Mouse (Mus musculus): ENCODE results near the gene Cyb561d2. TPM values are rescaled to one million over a fixed set of nuclear protein-coding genes. Genes with fewer than 3 reads are reported as not detected.
A peak's percentile ranks its signal among the peaks of the same experiment; 100 is the strongest.
"Not testable (repeated sequence)": the region's sequence is repeated elsewhere in the genome, so short reads cannot be mapped to it uniquely, and the experiment has no call there.

Gene Cyb561d2
- total RNA-seq, 2 experiments from 2014 or later, result 15.4 to 16.1 TPM

DNA sequence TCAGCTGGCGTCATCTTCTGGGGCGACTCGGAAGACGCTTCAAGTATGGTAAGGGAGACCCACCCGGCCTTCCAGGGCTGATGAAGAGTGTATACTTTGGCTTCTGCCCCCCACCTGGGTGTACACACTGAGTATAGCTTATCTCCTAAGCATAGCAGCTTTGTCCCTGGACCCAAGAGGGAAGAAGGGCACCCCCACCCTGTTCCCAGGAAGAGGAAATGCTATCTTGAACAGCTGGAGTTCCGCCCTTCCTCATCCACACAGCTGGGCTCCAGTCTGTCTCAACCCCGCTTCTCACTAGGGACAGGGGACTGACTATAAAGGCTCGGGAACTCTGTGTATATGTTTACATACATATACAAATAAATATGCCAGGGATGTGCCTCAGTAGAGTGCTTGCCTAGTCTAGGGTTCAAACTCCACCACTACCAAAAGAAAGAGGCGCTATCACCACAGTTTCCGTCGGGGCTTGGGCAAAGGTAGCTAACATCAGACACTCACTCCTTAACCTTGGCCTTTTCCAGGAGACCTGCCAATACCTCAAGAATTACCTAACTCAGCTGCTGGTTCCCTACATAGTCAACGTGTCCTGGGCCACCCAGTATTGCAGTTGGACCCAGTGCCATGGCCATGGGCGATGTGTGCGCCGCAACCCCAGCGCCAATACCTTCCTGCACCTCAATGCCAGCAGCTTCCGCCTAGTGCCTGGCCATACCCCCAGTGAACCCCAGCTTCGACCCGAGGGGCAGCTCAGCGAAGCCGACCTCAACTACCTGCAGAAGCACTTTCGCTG, 29.7 kb upstream of the Cyb561d2 start:
- DNase-seq, result no peak

DNA sequence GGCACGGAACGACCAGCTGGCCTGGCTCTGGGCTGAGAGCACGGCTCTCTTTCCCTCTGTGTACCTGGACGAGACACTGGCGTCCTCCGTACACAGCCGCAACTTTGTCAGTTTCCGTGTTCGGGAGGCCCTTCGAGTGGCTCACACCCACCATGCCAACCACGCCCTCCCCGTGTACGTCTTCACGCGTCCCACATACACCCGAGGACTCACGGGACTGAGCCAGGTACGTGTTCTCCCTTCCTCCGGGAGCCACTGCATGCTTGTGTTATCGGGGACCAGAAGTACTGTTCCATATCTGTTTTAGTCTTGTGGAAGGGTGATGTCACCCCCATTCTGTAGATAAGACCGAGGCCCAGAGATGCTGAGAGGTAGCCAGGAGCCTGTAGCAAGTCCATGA, 28.9 kb upstream of the Cyb561d2 start:
- DNase-seq, result no peak

DNA sequence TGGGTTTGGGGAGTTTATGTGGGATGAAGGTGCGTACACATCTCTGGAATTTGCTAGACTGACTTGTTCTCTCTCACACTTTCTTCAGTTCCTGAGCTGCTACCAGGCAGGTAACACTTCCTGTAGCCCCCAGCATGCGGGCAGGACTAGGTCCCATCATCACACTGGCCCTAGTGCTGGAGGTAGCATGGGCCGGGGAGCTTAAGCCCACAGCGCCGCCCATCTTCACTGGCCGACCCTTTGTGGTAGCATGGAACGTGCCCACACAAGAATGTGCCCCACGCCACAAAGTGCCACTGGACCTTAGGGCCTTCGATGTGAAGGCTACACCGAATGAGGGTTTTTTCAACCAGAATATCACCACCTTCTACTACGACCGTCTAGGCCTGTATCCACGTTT, 28.0 kb upstream of the Cyb561d2 start:
- no peak for DNase-seq

DNA sequence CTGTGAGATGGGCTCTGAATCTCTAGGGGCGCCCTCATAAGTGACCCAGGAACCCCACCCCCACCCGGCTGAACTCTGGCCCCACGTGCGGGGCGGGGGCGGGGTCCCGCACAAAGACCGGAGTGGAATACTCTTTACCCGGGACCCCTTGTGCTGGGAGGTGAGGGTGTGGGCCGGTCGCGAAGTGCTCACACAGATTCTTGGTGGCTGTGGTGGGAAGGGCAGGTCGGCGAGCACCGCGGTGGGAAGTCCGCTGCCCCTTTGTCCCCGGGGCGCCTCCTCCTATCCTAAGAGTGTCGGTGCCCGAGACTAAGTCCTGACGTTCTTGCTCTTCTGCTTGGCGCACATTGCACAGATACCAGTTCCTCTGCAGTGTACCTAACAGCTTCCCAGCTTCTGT, 27.3 kb upstream of the Cyb561d2 start:
- no peak for DNase-seq

DNA sequence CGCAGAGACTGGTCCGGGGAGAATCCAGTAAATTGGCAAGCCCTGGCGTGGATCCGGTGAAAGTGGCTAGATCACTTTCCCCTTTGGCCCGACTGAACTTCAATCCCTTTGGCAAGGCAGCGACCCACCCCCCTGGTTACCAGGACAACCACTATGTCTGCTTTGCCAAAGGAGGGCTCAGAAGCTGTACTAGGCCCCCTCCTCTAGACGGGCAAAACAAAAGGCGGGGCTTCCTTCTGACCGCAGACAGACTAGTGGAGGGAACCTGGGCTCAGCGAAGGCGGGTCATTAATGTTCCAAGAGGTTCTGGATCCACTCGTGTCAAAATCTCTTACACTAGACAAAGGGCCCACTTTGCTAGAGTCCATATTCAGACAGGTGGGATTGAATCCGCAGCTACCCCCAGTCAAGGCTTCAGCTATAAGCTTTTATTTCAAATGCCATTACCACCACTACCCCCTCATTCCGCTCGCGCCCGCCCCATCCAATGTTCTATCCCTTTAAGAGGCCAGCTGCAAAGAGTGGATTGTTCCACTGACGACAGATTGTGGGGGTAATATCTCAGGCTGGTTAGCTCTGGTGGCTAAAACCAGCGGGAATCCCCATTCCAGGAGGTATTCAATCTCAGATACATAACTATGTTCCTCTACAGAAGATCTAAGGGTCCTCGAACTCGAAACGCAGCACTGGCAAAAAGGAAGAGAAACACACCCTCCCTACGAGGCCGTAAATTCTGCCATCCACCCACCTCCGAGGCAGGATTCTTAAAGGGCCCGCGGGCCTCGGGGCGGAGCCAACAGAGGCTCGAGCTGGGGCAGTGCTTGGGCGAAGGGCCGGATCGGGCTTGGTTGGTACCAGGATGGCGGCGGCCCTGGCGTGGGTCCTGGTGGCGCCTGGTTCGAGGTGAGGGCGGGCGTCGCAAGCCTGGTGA, 26.6 kb upstream of the Cyb561d2 start:
- peak; percentile 91 for DNase-seq

DNA sequence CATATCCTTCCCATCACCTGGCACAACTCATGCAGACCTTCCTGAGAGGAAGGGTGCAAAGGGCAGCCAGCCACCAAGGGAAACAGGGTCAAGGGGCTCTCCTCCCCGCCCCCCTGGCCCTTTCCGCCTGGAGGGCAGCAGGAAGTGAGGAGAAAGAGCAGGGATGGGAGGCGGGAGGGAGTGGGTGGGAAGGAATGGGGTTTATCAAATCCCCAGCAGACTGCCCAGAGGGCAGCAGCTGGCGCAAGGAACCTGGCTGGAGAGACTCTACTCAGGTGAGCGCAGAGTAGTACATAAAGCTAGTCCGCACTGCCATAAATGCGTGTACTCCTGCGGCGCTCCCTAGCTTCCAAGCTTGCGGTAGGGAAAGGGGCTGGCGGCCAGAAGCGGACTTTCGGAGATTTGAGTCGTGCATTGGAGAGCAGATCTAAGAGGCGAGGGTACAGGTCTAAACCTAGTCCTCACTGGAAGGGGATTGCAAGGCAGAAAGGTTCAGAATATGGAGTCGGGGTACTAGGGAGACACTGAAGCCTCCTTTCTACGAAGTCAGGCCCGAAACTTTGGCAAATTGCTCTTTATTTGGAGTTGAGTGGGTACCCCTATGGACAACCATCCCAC, 25.8 kb upstream of the Cyb561d2 start, which contains the start of gene Hyal2:
Hyal2 (plus strand) TSS at position 244 of the 618 bp plus-strand sequence.
- DNase-seq, result peak; percentile 59

DNA sequence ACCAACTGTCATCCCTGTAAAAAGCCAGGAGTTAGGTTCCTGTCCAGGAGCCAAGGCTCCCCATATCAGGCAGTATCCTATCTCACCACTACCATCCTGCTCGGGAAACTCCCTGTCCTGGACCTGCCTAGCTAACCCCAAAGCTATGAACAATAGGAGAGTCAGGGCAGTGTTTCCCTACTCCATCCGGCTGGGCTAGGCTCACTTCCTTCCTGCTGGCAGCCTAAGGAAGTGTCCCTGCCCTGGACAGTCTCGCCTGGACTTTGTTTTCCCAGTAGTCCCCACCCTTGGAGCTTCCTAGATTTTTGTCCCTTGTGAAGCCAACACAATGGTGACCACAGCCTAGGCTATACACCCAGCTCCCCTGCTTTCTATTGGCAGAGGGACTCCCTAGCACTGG, 24.9 kb upstream of the Cyb561d2 start:
- peak; percentile 49 for DNase-seq

DNA sequence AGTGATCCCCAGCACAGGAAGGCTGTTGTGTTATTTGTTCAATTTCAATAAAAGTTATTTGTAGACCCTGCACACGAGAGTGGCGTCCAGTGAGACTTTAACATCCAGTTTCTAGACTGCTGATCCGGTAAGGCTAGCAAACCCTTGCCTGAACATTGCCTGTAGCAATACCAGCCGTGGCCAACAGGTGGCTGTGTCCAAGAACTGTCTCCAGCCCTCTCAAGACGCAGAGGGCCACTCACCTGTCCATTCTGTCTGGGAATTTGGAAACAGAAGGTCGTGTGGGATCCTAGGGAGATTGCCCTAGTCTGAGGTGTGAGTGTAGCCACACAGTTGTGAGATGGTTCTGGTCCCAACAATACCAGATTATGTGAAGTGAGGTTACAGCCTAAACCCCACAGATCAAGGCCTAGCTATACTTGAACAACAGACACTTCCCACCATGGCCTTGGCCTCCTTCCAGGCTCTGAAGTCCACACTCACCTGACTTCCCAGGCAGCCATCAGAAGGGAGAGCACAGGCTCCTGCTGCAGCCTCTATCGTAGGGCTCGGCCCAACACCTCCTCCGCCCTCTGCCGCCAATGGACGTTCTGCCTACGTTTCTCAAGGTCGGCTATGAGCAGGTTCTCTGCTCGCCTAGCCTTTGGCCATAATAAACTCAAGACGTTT, 24.2 kb upstream of the Cyb561d2 start:
- peak; percentile 92 for DNase-seq

DNA sequence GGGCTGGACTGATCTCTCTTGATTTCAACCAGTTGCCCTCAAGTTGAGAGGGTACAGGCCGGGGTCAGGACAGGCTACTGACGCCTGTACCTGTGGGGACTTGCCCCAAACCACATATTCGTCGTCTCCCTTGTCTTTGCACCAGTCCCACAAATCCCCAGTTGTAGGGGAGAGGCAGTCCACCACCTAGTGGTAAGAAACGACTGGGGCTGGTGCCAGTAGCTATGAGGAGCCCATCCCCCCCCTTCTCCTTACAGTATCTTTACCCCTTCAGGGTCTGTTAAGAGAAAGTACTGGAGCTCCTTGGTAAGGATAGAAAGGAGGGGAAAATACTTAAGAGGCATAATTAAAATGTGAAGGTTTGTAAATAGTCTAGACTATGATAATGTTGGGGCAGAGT, 23.6 kb upstream of the Cyb561d2 start:
- DNase-seq, result not testable (repeated sequence)

DNA sequence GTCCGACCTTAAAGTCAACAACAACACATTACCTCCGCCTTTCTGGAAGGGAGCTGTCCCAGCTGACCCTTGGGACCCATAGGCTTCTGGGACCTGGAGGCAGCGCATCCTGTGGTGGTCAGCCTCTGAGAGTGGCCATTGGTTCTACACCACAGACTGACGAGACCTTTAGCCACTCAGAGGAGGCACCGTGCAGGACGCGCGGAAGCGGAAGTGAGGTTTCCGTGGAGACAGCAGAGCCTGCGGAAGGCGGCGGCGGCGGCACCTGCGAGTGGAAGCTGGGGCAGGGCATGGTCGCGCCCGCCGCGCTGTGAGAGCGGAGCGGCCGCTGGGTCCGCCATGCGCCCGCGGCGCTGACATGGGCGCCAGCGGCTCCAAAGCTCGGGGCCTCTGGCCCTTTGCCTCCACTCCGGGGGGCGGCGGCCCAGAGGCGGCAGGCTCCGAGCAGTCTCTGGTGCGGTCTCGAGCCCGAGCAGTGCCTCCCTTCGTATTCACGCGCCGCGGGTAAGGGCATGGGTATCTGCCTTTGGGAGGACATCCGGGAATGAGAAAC, 21.1 kb upstream of the Cyb561d2 start, which contains the start of gene Tusc2:
Tusc2 (plus strand) TSS at position 227 of the 553 bp plus-strand sequence.
- peak; percentile 96 for DNase-seq

DNA sequence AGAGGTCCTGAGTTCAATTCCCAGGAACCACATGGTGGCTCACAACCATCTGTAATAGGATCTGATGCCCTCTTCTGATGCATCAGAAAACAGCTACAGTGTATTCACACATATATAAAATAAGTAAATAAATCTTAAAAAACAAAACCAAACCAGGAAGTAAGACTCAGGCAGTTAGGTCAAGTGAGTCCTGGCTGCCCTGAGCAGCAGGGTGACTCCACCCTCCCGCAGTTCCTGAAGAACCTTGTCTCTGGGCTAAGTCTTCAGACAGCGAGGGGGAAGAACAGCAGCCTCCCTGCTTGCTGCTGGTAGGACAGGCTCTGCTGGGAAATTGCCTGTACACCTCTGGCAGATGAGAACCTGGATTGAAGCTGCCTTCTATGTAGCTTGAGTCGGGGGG, 14.4 kb upstream of the Cyb561d2 start:
- DNase-seq, result no peak

DNA sequence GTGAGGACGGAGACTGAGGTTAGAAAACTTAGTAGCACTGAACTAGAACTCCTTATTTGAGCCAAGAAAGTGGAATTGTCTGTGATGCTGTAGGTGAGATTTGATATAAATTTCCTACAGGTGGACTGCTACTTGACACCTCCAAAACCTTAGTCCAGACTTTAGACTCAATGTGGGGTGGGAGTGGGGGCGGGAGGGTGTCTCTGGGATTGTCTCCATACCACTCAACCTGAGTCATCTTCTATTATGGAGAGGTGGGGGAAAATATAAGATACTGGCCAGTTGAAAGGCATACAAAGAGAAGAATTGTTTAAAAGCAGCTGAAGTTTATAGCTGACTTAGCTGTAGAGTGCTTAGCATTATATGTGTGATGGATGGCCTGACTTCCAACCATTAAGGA, 13.7 kb upstream of the Cyb561d2 start:
- no peak for DNase-seq

DNA sequence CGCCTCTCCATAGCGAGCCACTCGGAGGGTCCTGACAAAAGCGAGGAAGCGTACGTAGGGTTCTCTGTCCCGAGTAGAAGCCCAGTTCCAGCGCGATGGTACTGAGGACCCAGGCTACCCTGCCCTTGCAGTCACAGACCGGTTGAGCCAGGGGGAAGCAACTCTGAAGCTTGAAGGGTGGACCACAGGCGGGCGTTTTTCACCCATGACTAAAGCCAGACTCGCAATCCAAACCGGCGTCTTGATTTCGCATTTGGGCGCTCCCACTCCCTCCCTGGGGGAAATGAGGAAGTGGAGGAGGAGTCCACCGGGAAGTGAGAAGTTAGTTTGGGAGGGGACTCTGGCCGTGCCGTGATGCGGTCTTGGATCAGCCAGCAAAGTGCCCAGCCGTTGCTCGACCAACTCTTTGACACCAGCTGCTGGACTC, 13.1 kb upstream of the Cyb561d2 start:
- DNase-seq, result peak; percentile 75

DNA sequence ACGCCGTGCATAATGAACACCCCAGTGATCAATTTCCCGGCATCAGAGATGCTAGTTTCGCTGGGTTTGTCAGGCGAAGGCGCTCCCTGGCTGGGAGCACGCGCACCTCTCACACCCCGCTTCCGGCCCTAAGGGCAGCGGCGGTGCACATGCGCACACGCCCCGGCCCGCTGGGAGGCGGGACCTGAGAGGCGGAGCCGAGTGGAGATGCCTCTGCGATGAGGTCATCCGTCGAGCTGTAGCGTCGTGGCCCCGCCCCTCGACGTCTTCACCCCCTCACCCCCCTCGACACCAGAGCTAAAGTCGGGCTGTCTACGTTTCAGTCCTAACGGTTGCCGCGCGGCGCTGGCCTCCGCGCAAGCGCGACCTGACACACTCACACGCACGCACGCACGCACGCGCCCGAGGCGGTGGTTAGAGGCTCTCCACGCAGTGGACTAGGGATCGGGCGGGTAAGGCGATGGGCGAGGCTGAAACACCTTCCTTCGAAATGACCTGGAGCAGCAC, 12.4 kb upstream of the Cyb561d2 start:
- peak; percentile 96 for DNase-seq

DNA sequence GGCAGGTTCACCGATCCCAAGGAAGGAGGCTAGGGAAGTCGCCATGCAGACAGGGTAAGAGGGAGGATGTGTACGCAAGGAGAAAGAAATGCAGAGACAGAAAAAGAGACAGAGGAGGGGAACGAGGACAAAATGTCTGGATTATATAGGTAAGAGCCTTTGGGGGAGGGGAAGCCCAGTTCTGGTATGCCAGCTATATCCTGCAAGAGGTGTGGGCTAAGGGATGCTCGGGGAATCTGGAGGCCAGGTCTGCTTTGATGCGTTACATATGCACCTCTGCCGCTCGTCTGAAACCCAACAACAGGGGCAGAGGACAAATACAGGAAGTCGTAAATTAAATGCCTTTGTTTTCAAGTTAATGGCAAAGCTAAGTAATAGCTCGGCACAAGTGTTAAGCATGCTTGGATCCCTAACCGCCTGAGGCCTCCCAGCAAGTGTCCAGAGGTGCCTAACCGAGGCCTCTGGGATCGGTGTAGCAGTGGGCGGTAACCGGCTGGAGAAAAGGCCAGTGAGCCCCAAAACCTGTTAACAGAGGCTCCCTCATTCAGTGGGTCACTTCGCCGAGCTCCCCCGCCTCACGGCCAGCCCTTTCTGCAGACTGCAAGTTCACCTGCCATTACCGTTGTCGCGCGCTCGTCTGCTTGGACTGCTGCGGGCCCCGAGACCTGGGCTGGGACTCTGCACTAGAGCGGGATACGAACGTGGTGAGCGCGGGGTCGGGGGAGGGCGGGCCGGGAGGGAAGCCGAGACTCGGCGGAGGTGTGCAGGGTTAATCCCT, 11.7 kb upstream of the Cyb561d2 start:
- peak; percentile 61 for DNase-seq

DNA sequence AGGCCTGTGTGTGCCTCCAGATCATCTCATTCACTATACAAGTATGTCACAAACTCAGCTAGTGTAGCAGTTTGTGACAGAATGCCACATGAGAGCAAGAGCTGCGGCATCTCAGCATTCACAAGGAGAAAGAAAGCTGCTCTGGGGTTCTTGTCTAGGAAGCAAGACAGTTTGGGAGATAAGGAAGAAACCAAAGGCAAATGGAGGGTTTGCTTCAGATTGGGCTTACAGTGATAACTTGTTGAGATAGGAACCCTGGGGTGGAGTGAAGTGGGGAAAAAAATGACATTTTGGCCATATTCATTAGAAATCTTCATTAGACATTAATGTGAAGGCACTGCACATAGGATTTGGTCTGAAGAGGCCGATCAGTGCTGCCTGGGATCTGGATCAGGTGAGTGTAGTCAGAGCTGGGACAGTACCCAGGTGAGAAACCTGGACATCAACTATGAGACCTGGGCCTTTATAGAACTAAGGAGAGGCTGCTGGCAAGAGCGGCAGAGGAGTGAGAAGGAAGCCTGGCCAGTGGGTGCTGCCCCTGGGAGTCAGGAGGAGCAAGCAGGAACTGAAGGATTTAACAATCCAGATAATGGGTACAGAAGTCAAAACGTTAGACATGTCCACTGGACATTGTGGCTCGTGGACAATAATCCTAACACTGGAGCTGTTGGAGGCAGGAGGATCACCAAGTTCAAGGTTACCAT, 10.8 kb upstream of the Cyb561d2 start:
- no peak for DNase-seq

DNA sequence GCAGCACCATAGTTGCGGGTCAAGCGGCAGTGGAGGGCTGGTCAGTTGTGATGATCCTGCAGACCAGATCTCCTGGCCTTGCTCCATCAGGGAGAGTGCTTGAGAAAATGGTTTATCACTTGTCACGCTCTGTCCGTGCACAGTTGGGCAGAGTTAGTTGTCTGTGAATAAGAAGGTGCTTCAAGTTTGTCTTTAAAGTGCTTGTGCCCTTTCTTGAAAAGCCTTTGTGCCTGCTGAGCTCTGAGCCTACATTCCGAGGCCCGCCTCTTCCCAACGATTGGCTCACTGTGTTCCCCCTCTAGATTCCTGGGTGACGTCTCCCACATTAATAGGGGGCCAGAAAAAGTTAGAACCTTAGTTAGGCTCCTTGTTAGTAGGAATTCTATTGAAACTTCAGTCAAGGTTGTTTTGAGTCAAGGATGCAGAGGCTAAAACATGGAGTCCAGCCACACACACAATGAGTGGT, 9.9 kb upstream of the Cyb561d2 start:
- no peak for DNase-seq

DNA sequence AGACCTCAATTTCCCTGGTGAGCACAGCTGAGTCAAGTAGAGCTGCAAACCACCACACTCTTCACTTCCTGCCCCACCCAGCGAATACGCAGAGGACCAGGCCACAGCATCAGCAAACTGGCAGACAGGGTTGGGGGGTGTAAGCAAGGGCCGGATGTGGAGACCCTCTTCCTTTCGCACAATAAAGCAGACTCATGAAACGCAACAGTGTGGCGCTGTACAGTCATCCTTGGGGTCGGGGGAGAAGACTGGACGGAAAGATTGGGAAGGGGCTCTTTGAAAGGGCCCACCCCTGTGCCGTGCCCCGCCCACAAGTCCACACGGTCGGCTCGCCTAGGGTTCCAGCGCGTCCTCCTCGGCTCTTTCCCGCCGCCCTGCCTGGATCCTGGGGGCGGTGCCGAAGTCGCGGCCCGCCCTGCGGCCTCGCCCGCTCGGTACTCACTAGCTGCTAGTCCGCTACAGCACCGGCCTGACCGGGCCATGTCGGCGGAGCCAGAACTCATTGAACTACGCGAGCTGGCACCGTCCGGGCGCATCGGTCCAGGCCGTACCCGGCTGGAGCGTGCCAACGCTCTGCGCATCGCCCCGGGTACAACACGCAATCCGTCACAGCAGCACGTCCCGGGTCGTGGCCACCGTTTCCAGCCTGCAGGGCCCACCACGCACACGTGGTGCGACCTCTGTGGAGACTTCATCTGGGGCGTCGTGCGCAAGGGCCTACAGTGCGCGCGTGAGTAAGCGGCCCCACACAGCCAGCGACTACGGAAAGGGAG, 9.3 kb upstream of the Cyb561d2 start, which contains the start of gene Rassf1:
Rassf1 (plus strand) TSS at position 439 of the 773 bp plus-strand sequence.
- peak; percentile 84 for DNase-seq

Data from adrenal gland, postnatal 10 days (tissue).